Mouse (Mus musculus) retina, embryonic 14.5 days (tissue): Measurements from ENCODE around the gene Agbl1.
"Not testable (repeated sequence)": the region's sequence is repeated elsewhere in the genome, so short reads cannot be mapped to it uniquely, and the experiment has no call there.

ENCODE experiments used
- DNase-seq: peaks from one replicate; pipeline ENCODE4 v3.0.0-alpha.2; 2015; ENCODE audit warnings: low spot score

Agbl1 gene

GRCm38 (mm10) chr7:76594566-76595079, 364.9 kb downstream of the Agbl1 start:
- no peak for DNase-seq

DNA sequence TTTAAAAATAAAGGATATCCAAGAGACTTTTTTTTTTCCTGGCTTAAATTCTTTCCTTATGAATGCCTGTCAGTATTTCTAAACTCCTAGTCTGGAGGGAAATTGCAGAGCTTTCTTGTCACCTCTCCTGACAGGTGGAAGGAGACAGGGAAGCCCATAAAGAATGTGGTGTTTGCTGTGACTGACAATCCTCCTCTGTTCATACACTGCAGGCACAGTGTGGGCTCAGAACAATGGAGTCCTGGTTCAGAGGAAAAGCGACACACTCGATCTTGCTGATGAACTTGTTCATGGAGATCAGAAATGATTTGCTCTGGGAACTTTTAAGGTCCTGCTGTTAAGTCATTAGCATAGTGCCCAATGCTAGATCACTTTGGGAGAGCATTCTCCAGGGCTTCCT, 368.1 kb downstream of the Agbl1 start:
- DNase-seq: no peak

DNA sequence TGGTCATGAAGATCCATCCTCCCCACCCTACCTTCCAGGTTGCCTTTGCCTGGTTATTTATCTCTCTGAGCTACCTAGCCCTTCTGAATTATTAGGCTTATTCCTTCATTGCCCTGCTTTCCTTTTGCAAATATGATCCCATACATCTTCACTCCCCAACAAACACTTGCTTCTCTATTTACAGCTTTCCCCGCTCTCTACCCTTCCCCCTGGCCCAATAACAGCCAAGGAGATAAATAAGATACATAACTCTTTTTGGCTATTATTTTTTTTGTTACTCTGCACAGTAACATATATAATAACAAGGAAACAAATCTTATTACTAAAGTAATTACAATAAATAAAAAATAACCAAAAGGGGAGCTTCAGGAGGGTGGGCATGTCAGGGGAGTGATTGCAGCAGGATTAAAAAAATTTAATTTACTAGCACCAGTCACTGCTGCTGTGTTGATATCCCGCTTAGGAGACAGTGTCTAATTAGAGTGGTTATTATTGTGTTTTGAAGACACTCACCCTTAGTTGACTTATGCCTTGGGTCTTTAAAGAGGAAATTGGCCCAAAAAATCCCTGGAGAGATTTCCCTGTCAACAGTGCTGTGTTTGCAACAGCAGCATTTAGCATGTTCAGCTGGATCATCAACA, 370.5 kb downstream of the Agbl1 start:
- DNase-seq: no peak

DNA sequence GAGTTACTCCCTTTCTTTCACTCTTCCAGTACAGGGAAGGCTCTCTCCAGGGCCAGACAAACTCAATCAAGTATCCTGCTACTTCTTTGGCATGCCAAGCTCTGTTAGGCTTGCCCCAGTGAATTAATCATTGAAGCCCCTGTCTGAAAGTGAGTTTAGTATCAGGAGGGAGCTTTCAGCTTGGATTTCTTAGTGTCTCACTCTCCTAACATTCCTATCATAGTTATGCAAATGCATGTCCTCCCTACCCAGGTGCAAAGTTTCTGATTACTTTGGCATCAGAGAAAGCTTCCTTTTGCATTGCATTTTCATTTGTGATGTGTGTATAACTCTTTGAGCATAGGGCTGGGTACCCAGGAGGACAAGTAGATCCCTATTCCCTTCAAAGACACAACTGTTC, 399.8 kb downstream of the Agbl1 start:
- DNase-seq: no peak

GRCm38 (mm10) chr7:76650984-76651383, 421.3 kb downstream of the Agbl1 start:
- DNase-seq: no peak

- no peak for DNase-seq
Measured at GRCm38 (mm10) chr7:76661072-76661471, 431.4 kb downstream of the Agbl1 start.

GRCm38 (mm10) chr7:76674856-76675255, 445.2 kb downstream of the Agbl1 start:
- DNase-seq: peak; percentile 3

DNA sequence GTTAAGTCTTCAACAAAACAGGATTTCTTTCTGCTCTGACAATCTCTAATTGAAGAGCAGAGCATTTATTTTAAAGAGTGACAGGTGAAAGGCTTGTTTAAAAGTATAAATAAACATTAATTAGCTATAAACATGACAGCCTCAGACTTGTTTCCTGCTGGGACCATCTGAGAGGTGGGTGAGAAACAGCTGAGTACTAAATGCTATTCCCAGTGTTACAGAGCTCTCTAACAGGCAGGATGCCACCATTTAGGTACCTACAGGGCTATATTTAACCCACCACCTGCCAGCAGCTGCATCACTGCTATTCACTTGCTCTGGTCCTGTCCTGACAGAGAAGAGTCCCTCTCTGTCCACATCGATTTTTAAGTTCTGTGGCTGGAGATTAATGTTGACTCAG, 471.5 kb downstream of the Agbl1 start:
- DNase-seq: no peak

- not testable (repeated sequence) for DNase-seq
Measured at GRCm38 (mm10) chr7:76732220-76732619, 502.5 kb downstream of the Agbl1 start.

- no peak for DNase-seq
Measured at GRCm38 (mm10) chr7:76777237-76777855, 547.7 kb downstream of the Agbl1 start.

DNA sequence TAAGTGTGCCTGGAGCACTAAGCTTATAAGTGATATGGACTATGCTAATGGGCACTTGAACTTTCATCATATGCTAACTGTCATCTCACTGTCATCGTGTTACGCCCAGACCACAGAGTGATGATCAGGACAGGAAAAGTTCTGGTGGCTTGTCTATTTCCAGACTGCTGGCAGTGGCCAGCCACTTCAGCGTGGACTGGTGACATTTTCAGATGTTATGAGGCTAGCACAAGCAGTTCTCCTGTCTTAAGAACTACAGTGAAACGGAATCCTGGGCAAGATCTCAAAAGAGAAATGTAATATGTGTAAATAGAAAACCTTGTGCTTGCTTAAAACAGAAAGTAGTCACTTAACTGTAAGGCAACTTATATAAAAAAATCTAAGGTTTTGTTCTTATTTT, 550.8 kb downstream of the Agbl1 start:
- no peak for DNase-seq

GRCm38 (mm10) chr7:76788561-76789306, 559.0 kb downstream of the Agbl1 start:
- DNase-seq: peak; percentile 35

DNA sequence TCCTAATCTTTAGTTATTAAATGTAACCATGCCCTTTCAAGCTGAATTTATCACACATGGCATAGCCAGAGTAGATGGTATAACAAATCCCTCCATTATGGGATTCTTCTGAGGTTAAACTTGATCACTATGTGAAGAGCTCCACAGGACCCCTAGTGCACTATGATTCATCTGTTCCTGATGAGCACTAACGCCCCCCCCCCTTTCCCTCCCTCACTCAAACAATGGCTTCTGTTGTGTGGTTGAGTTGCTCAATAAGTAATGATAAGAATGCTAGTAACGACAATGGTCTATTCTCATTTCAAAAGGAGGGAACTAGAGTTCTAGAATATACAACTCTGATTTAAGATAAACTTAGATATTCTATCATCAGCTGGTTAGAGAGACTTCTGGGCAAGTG, 560.4 kb downstream of the Agbl1 start:
- no peak for DNase-seq

DNA sequence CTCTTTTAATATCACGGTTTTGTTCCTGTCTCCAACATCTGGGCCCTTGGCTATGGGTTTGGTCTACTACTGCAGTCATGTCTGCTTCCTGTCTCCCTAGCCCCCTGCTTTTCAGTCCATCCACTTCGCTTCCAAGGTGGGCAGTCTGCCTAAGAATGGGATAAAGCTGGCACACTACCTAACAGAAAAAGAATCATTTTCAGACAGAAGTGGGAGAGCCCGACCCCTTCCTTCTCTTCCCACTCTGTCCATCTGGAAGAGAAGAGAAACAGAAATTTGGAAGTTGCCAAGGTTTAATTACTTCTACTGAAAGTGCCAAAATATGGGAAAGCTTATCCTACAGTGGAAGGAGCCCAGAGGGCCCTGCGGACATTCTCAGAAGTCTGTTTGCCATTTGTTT, 561.6 kb downstream of the Agbl1 start:
- no peak for DNase-seq

DNA sequence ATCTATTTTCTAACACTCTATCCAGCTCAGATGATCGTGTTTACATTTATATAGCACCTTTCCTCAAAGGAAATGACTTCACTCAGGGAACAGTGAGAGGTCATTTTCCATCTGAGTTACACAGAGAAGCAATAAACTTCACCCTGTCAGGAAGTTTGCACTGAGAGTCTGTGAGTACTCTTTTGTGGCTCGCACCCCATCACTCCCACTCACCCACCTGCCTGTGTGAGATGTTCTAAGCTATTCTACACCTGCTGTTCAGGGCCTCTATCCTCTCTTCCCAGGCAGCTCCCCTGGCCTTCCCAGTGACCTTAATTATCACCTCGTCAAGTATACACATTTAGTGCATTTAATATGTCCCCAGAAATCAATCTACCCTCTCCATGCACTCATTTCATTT, 580.3 kb downstream of the Agbl1 start:
- DNase-seq: no peak

GRCm38 (mm10) chr7:76820571-76820970, 590.9 kb downstream of the Agbl1 start:
- DNase-seq: no peak

GRCm38 (mm10) chr7:76842146-76842545, 612.5 kb downstream of the Agbl1 start:
- no peak for DNase-seq

DNA sequence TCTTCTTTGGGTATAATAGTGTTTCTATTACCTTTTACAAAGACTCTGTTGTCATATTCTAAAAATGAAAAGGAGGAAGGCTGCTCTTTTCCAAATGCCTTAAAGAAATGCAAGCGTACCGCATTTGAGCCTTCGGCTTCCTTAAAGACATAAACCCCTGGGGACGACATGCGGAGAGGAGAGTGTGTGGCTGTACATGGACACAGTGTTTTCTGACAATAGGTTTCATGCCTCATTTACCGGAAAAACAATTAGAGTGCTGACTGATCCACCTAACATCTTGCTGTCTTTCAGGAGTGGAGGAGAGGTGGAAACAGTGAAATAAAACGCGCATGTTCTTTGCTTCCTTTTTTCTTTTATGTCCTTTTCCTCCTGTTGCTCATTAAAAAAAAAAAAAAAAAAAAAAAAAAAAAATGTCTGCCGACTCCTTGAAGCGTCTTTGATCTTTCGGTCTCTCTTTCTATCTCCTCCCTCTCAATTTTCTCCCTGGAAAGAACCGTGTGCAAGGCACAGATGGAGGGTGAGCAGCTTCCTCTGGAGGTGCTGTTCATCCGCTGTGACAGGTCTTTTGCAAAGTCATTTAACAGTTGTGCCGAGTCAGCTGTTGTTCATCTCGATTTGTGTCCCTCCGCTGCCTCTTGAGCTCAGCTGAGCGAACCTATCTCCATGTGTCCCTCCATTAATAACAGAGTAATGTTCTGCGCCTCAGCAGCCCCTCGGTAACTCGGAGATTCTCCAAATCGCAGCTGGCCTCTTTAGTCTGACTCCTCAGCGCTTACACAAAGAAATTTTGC, 659.9 kb downstream of the Agbl1 start:
- DNase-seq: peak; percentile 72

- no peak for DNase-seq
Measured at GRCm38 (mm10) chr7:76904096-76904495, 674.4 kb downstream of the Agbl1 start.

GRCm38 (mm10) chr7:76911672-76912071, 682.0 kb downstream of the Agbl1 start:
- no peak for DNase-seq

DNA sequence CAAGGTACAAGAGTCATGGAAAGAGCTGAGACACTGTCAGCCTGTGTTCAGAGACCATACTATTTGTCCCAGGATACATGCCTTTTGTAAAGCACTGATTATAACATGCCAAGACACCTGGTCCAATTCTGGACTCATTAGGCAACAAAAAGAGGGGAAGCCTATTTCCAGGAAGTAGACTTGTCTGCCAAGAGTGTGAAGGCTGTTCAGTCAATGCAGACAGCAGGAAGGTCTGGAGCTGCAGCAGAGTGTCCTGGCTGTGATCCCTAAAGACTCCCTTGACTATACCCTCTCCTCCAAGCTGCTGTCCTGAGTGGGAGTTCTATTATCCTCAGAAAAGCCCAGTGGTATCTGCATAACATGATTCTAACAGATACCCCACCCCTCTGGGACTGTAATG, 689.2 kb downstream of the Agbl1 start:
- DNase-seq: no peak

- DNase-seq: no peak
Measured at GRCm38 (mm10) chr7:76921671-76922070, 692.0 kb downstream of the Agbl1 start.
